Mouse (Mus musculus) heart, adult 2 months (tissue): ENCODE data around the gene B230217C12Rik. TPM values are rescaled to one million over a fixed set of nuclear protein-coding genes. Genes with fewer than 3 reads are reported as not detected.
A peak's percentile ranks its signal among the peaks of the same experiment; 100 is the strongest.

Experiments used
- DNase-seq, 2 experiments: peaks; one replicate each; pipeline ENCODE4 v3.0.0; 2021
- H3K27ac ChIP-seq: fragments of 200-600 bp; 2 replicates; pipeline ENCODE4 v1.8.1; 2022
- H3K27me3 ChIP-seq: fragments of 200-500 bp; 2 replicates; pipeline ENCODE4 v1.6.1; 2012; ENCODE audit warnings: mild to moderate bottlenecking, low read length, inconsistent platforms, mixed read lengths; ENCODE audit not compliant: control insufficient read depth, insufficient read depth
- H3K36me3 ChIP-seq: fragments of 200-500 bp; 2 replicates; pipeline ENCODE4 v1.6.1; 2012; ENCODE audit warnings: low read length, inconsistent platforms; ENCODE audit not compliant: control insufficient read depth, insufficient read depth
- H3K4me1 ChIP-seq: fragments of 200-500 bp; 2 replicates; pipeline ENCODE4 v1.6.1; 2011; ENCODE audit warnings: low read length; ENCODE audit not compliant: control insufficient read depth, insufficient read depth
- H3K4me3 ChIP-seq: fragments of 200-600 bp; 2 replicates; pipeline ENCODE4 v1.8.1; 2022
- H3K79me2 ChIP-seq: fragments of 200-500 bp; replicated peaks from 2 replicates; pipeline ENCODE4 v1.6.1; 2012; ENCODE audit warnings: mild to moderate bottlenecking, inconsistent platforms, low read length, moderate library complexity, mixed read lengths; ENCODE audit not compliant: control insufficient read depth, insufficient read depth
- H3K9ac ChIP-seq: fragments of 200-500 bp; 2 replicates; pipeline ENCODE4 v1.6.1; 2012; ENCODE audit warnings: low read depth, mild to moderate bottlenecking, control low read depth, inconsistent platforms, low read length, mixed read lengths
- CTCF ChIP-seq: fragments of 200-600 bp; IDR thresholded peaks from 2 replicates; pipeline ENCODE4 v1.8.1; 2022; ENCODE audit warnings: antibody characterized with exemption, mild to moderate bottlenecking, moderate library complexity
- EP300 ChIP-seq: fragments of 200-500 bp; IDR thresholded peaks from 2 replicates; pipeline ENCODE4 v1.6.1; 2011; ENCODE audit warnings: low read depth, low read length, control low read depth; ENCODE audit not compliant: insufficient read depth
- POLR2A ChIP-seq: fragments of 200-500 bp; IDR thresholded peaks from 2 replicates; pipeline ENCODE4 v1.6.1; 2011; ENCODE audit warnings: mild to moderate bottlenecking, low read depth, low read length, control low read depth; ENCODE audit not compliant: insufficient read depth
- WGBS: fragments of 180-500 bp; shearing (Covaris S2); methylation state at CpG from one replicate; pipeline ENCODE4 v1.1.7; 2018; 5-methylcytosine and 5-hydroxymethylcytosine counted together
- intact Hi-C: fragments of 180-260 bp; cut with DNase I; formaldehyde crosslinking; loops from one replicate; pipeline ENCODE4 v1.15.1; 2025
- polyA plus RNA-seq: library from polyadenylated mRNA; depleted of rRNA; stranded (reverse); fragments of >200 nt; gene quantifications from 2 replicates; pipeline ENCODE4 v1.2.3, GENCODE M21; 2012
- total RNA-seq, 2 experiments: library from RNA; stranded (reverse); gene quantifications; 2 replicates each; pipeline ENCODE4 v1.2.3; 2021

The B230217C12Rik gene
- total and polyA plus RNA-seq, 3 experiments: 0.64 to 2.3 (median 1.6) TPM

DNA sequence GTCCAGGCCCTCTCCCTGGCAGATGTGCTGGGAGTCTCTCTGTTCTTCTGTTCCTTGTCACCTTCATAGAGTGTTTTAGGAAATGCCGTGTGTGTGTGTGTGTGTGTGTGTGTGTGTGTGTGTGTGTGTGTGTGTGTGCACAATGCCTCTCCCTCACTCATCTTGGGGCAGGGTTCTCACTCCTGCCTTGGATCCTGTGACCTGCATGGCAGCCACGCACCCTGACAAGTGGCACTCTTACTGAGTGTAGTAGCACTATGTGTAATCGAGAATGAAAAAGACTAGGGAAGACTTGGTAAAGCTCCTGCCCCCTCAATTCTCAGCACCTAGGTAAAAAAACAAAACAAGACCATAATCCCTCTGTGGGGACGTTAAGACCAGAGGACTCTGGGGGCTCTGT lies 21.5 kb upstream of the B230217C12Rik start:
- DNase-seq: no peak
- H3K79me2 ChIP-seq: no peaks in the 10 kb centered on the region; the same call in 1 of the 2 replicates
- H3K36me3 ChIP-seq: peaks cover 36% of the 10 kb centered on the region
- 39% methylated on average over 4 of the region's 4 CpGs for whole genome bisulfite sequencing
- intact Hi-C loops: no loop called here
- H3K27me3 ChIP-seq: no peaks in the 10 kb centered on the region
- H3K27ac ChIP-seq: peak overlapping the region; percentile 71
- H3K4me3 ChIP-seq: no peak overlapping the region
- 0 out of 2 replicates have a peak, but pooled peaks have one; percentile 10 for TF ChIP-seq EP300
- TF ChIP-seq POLR2A: no peak
- H3K9ac ChIP-seq: no peak overlapping the region
- peaks cover 50% of the 10 kb centered on the region for H3K4me1 ChIP-seq

GRCm38 (mm10) chr11:97819923-97820322 lies 20.7 kb upstream of the B230217C12Rik start:
- H3K9ac ChIP-seq: no peak overlapping the region; the same call in 1 of the 2 replicates
- TF ChIP-seq CTCF (no peak), EP300 (peak; percentile 78), POLR2A (0 out of 2 replicates have a peak, but pooled peaks have one; percentile 28)
- no peaks in the 10 kb centered on the region for H3K27me3 ChIP-seq
- 42% methylated on average over 5 of the region's 5 CpGs for WGBS
- H3K4me1 ChIP-seq: peaks cover 56% of the 10 kb centered on the region
- peaks cover 34% of the 10 kb centered on the region for H3K36me3 ChIP-seq
- no peak overlapping the region for H3K4me3 ChIP-seq
- intact Hi-C loops: loop anchor here (2.0 kb wide), 1 partner anchor 13 kb away; no protein-coding TSS in a partner anchor
- peak; percentile 52 to 62 for DNase-seq
- no peaks in the 10 kb centered on the region; the same call in 1 of the 2 replicates for H3K79me2 ChIP-seq
- peak overlapping the region; percentile 71 for H3K27ac ChIP-seq

DNA sequence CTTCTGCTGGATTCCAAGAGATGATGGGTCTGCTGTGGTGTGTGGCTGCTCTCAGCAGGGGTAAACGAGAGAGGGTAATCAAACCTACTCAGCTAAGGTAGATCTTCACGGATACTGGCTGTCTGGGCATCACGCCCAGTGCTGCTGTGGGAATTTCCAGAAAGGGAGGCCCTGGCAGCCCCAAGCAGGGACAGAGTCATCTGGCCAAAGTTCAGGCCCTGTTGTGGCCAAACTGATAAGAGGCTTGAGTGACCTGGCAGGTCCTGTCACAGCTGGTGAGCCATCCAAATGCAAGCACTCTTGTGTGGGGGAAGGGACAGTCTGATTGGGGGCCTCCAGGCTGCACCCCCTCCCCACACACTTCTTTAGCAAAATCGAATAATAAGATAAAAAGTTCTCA lies 19.7 kb upstream of the B230217C12Rik start:
- no peaks in the 10 kb centered on the region for H3K27me3 ChIP-seq
- no peak overlapping the region for H3K4me3 ChIP-seq
- TF ChIP-seq POLR2A: no peak
- TF ChIP-seq EP300: peak; percentile 90
- no peak for TF ChIP-seq CTCF
- peak overlapping the region; percentile 71 for H3K27ac ChIP-seq
- intact Hi-C loops: loop anchor here (2.0 kb wide), 1 partner anchor 14 kb away; no protein-coding TSS in a partner anchor
- 9% methylated on average over 4 of the region's 4 CpGs for WGBS
- H3K4me1 ChIP-seq: peaks cover 55% of the 10 kb centered on the region
- H3K9ac ChIP-seq: no peak overlapping the region
- DNase-seq: peak; percentile 78 to 84
- H3K79me2 ChIP-seq: no peaks in the 10 kb centered on the region; the same call in 1 of the 2 replicates
- peaks cover 32% of the 10 kb centered on the region for H3K36me3 ChIP-seq

- peak overlapping the region; percentile 71 for H3K27ac ChIP-seq
- 79% methylated on average over 8 of the region's 8 CpGs for WGBS
- H3K4me3 ChIP-seq: no peak overlapping the region
- H3K27me3 ChIP-seq: no peaks in the 10 kb centered on the region
- H3K4me1 ChIP-seq: peaks cover 53% of the 10 kb centered on the region
- intact Hi-C loops: loop anchor here (2.0 kb wide), 1 partner anchor 15 kb away; no protein-coding TSS in a partner anchor
- DNase-seq: no peak
- H3K9ac ChIP-seq: no peak overlapping the region
- TF ChIP-seq CTCF (no peak), POLR2A (no peak), EP300 (no peak)
- H3K79me2 ChIP-seq: no peaks in the 10 kb centered on the region; the same call in 1 of the 2 replicates
- H3K36me3 ChIP-seq: peaks cover 28% of the 10 kb centered on the region
Measured at GRCm38 (mm10) chr11:97821401-97822064, 19.0 kb upstream of the B230217C12Rik start.

- Histone ChIP-seq H3K36me3 (peaks cover 19% of the 10 kb centered on the region), H3K9ac (peak overlapping the region; percentile 16; the same call in 1 of the 2 replicates), H3K27ac (peak overlapping the region; percentile 61), H3K27me3 (no peaks in the 10 kb centered on the region), H3K4me3 (no peak overlapping the region), H3K79me2 (no peaks in the 10 kb centered on the region; the same call in 1 of the 2 replicates), H3K4me1 (peaks cover 42% of the 10 kb centered on the region)
- WGBS: 45% methylated on average over 20 of the region's 20 CpGs
- intact Hi-C loops: no loop called here
- DNase-seq: peak; percentile 56 to 61
- TF ChIP-seq POLR2A (peak; percentile 16; the same call in 1 of the 2 replicates), CTCF (no peak), EP300 (0 out of 2 replicates have a peak, but pooled peaks have one; percentile 34)
Measured at GRCm38 (mm10) chr11:97822840-97823603, 17.6 kb upstream of the B230217C12Rik start.
